Mouse (Mus musculus): ENCODE results near the gene Itgal. TPM values are rescaled to one million over a fixed set of nuclear protein-coding genes. Genes with fewer than 3 reads are reported as not detected.

Itgal gene
- polyA plus RNA-seq, 1 experiment from 2014 or later: 0.59 TPM

DNA sequence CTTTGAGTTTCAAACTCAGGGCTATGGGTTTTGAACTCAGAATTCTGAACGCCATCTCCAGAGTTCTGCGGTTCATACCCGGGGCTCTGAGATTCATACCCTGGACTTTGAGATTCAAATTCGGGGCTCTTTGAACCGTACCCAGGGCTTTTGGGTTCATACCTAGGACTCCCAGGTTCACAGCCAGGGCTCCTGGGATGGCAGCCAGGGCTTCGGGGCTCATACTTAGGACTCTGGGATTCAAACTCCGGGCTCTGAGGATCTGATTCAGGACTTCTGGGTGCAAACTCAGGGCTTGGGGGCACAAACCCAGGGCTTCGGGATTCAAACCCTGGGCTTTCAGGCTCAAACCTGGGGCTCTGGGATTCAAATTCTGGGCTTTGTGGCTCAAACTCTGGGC is 48.3 kb downstream of the Itgal start:
- H3K27ac ChIP-seq (replicated peaks; ENCODE audit: low read depth, low read length): no peak overlapping the region
- H3K27me3 ChIP-seq (ENCODE audit: control insufficient read depth, insufficient read depth, low read length): no peaks in the 10 kb centered on the region
- H3K9me3 ChIP-seq (replicated peaks; ENCODE audit: control insufficient read depth, low read length): no peaks in the 10 kb centered on the region
- H3K9ac ChIP-seq (replicated peaks; ENCODE audit: low read length): peak overlapping the region; percentile 82
- H3K36me3 ChIP-seq (replicated peaks; ENCODE audit: control insufficient read depth, insufficient read depth, low read depth, low read length): peaks cover 2% of the 10 kb centered on the region; the same call in 1 of the 2 replicates
- 93% methylated on average over 8 of the region's 8 CpGs for WGBS
- H3K4me2 ChIP-seq (ENCODE audit: low read depth, low read length): peak overlapping the region; percentile 87
- DNase-seq (ENCODE audit: low spot score): no peak
- no peak for ATAC-seq (replicated peaks; ENCODE audit: insufficient number of reproducible peaks, low FRiP score, low TSS enrichment, low read depth)
- H3K4me3 ChIP-seq (ENCODE audit: low read depth, low read length): peak overlapping the region; percentile 82
- H3K4me1 ChIP-seq (ENCODE audit: control insufficient read depth, insufficient read depth, low read length): no peaks in the 10 kb centered on the region

DNA sequence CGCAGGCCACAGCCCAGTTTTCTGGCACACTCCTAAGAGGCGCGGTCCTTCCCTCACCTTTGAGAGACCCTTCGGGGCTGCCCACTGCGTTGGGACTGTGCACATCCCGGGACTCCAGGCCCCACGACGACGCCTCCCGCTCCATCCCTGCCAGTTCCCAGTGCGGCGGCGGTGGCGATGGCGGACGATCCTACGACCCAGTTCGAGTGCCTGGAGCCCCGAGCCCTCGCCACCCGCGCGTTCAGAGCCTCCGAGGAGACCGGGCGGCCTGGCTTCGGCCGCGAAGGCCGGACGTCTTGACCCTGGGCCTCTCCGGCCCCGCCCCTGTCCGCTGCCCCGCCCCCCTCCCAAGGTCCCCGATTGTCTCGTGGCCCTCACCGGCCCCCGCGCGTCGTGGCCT is 49.0 kb downstream of the Itgal start:
- DNase-seq (ENCODE audit: low spot score) (no peak), ATAC-seq (replicated peaks; ENCODE audit: insufficient number of reproducible peaks, low FRiP score, low TSS enrichment, low read depth) (peak; percentile 10; the same call in 1 of the 2 replicates)
- H3K4me3 ChIP-seq (ENCODE audit: low read depth, low read length): peak overlapping the region; percentile 82
- peaks cover 2% of the 10 kb centered on the region; the same call in 1 of the 2 replicates for H3K36me3 ChIP-seq (replicated peaks; ENCODE audit: control insufficient read depth, insufficient read depth, low read depth, low read length)
- WGBS: under 1% methylated on average over 41 of the region's 42 CpGs
- peak overlapping the region; percentile 82 for H3K9ac ChIP-seq (replicated peaks; ENCODE audit: low read length)
- H3K4me1 ChIP-seq (ENCODE audit: control insufficient read depth, insufficient read depth, low read length): no peaks in the 10 kb centered on the region
- H3K4me2 ChIP-seq (ENCODE audit: low read depth, low read length): peak overlapping the region; percentile 87
- H3K9me3 ChIP-seq (replicated peaks; ENCODE audit: control insufficient read depth, low read length): no peaks in the 10 kb centered on the region
- H3K27ac ChIP-seq (replicated peaks; ENCODE audit: low read depth, low read length): peak overlapping the region; percentile 74
- H3K27me3 ChIP-seq (ENCODE audit: control insufficient read depth, insufficient read depth, low read length): no peaks in the 10 kb centered on the region

DNA sequence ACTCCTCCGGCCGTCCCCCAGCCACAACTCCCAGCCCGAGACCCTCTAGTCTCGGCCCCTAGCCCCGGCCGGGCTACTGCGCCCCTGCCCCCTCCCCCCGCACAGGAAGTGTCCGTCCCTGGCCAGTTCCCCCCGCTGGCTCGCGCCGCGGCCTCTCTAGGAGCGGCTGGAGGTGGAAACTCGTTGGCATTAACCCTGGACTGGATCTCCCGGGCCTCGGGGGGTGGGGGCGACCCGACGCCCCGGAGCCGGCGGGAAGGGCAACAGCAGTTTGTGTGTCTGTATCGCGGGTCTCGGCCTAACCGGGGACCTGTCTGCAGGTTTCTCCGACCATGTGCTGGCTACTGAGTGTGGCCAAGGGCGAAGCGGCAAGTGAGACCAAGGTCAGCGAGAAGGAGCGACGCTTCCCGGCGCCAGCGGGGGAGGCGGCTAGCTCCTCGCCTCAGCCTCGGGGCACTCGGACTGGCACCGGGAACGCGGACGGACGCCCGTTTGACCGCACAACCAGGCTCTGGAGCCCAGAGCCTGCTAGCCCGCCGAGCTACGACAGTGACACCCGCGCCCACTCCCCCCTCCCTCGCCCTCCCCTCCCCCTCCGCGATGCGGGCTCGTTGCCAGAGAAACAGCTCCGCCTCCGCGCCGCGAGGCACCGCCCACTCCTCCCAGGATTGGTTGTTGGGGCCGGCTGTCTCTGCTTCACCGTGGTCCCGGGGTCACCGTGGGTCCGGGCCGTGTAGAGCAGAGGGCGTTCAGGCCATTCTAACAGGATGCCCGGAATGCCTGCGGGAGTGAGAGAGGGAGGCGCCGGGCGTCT is 49.7 kb downstream of the Itgal start, which contains the start of gene Zfp768:
Gene Zfp768, minus strand, starts transcription at position 78 of the 814 bp plus-strand sequence.
- peak within 1 kb of the TSS; percentile 82 for H3K4me3 ChIP-seq (ENCODE audit: low read depth, low read length)
- WGBS: under 1% methylated on average over 70 of the region's 76 CpGs
- H3K36me3 ChIP-seq (replicated peaks; ENCODE audit: control insufficient read depth, insufficient read depth, low read depth, low read length): peaks cover 2% of the 10 kb centered on the region; the same call in 1 of the 2 replicates
- no peaks in the 10 kb centered on the region for H3K9me3 ChIP-seq (replicated peaks; ENCODE audit: control insufficient read depth, low read length)
- H3K27ac ChIP-seq (replicated peaks; ENCODE audit: low read depth, low read length): peak within 1 kb of the TSS; percentile 74
- DNase-seq (ENCODE audit: low spot score): peak; percentile 95
- peak within 1 kb of the TSS; percentile 82 for H3K9ac ChIP-seq (replicated peaks; ENCODE audit: low read length)
- H3K27me3 ChIP-seq (ENCODE audit: control insufficient read depth, insufficient read depth, low read length): no peaks in the 10 kb centered on the region
- H3K4me2 ChIP-seq (ENCODE audit: low read depth, low read length): peak within 1 kb of the TSS; percentile 87
- peak; percentile 90 for ATAC-seq (replicated peaks; ENCODE audit: insufficient number of reproducible peaks, low FRiP score, low TSS enrichment, low read depth)
- no peaks in the 10 kb centered on the region for H3K4me1 ChIP-seq (ENCODE audit: control insufficient read depth, insufficient read depth, low read length)

DNA sequence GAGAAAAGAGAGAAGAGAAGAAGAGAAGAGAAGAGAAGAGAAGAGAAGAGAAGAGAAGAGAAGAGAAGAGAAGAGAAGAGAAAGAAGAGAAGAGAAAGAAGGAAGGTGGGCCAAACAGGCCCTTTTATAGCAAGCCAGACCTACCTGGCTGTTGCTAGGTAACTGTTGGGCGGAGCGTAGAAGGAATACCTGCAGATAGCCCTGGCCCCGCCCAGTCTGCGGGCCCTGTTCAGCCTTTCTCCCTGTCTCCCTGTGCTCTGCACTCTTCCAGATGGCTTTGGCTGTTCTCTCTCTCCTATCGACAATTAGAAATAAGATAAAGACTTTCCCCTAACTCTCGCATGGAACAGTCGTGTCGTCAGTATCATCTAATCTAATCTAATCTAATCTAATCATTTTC is 50.6 kb downstream of the Itgal start:
- Histone ChIP-seq H3K4me1 (ENCODE audit: control insufficient read depth, insufficient read depth, low read length) (no peaks in the 10 kb centered on the region), H3K27me3 (ENCODE audit: control insufficient read depth, insufficient read depth, low read length) (no peaks in the 10 kb centered on the region), H3K4me2 (ENCODE audit: low read depth, low read length) (peak overlapping the region; percentile 13; the same call in 1 of the 2 replicates), H3K9me3 (replicated peaks; ENCODE audit: control insufficient read depth, low read length) (no peaks in the 10 kb centered on the region), H3K9ac (replicated peaks; ENCODE audit: low read length) (no peak overlapping the region), H3K36me3 (replicated peaks; ENCODE audit: control insufficient read depth, insufficient read depth, low read depth, low read length) (peaks cover 2% of the 10 kb centered on the region; the same call in 1 of the 2 replicates), H3K4me3 (ENCODE audit: low read depth, low read length) (peak overlapping the region; percentile 82), H3K27ac (replicated peaks; ENCODE audit: low read depth, low read length) (no peak overlapping the region)
- DNase-seq (ENCODE audit: low spot score) (peak; percentile 46), ATAC-seq (replicated peaks; ENCODE audit: insufficient number of reproducible peaks, low FRiP score, low TSS enrichment, low read depth) (no peak)
- 15% methylated on average over 8 of the region's 8 CpGs for WGBS

DNA sequence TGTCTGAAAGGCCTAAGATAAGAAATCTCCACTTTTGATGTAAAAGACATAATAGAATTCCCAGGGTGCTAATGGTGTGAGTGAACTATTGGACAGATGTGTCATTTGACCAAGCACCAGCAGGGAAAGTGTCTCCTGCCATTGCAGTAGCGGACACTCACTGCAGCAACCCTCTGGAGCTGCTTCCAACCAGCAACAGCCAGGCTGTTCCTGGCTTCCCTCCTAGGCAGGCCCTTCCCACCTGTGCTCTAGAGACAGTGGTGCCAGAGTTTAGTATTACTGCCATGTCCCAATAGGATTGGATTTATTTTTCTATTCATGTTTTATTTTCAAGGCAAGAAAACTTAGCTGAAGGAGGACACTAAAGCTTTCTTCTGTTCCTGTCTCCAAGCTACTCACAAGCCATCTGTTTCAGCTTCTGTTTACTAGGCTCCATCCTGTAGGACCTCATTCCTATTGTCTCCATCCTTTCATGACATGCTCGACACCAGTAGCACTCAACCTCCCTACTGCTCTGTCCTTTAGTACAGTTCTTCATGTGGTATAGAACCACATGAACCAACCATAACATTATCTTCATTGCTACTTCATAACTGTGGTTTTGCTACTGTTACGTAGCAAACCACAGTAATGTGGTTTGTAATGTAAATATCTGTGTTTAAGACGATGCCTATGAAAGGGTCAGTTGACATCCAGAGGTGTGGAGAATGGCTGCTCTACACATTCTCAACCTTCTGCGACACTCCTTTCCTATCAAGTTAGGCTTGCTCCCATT is 55.4 kb downstream of the Itgal start:
- DNase-seq (ENCODE audit: low spot score) (no peak), ATAC-seq (replicated peaks; ENCODE audit: insufficient number of reproducible peaks, low FRiP score, low TSS enrichment, low read depth) (no peak)
- H3K36me3 ChIP-seq (replicated peaks; ENCODE audit: control insufficient read depth, insufficient read depth, low read depth, low read length): no peaks in the 10 kb centered on the region
- H3K9me3 ChIP-seq (replicated peaks; ENCODE audit: control insufficient read depth, low read length): no peaks in the 10 kb centered on the region
- H3K27me3 ChIP-seq (ENCODE audit: control insufficient read depth, insufficient read depth, low read length): no peaks in the 10 kb centered on the region
- no peak overlapping the region for H3K9ac ChIP-seq (replicated peaks; ENCODE audit: low read length)
- no peaks in the 10 kb centered on the region for H3K4me1 ChIP-seq (ENCODE audit: control insufficient read depth, insufficient read depth, low read length)
- no peak overlapping the region for H3K4me2 ChIP-seq (ENCODE audit: low read depth, low read length)
- WGBS: 87% methylated on average over 5 of the region's 5 CpGs
- H3K4me3 ChIP-seq (ENCODE audit: low read depth, low read length): no peak overlapping the region
- H3K27ac ChIP-seq (replicated peaks; ENCODE audit: low read depth, low read length): no peak overlapping the region

DNA sequence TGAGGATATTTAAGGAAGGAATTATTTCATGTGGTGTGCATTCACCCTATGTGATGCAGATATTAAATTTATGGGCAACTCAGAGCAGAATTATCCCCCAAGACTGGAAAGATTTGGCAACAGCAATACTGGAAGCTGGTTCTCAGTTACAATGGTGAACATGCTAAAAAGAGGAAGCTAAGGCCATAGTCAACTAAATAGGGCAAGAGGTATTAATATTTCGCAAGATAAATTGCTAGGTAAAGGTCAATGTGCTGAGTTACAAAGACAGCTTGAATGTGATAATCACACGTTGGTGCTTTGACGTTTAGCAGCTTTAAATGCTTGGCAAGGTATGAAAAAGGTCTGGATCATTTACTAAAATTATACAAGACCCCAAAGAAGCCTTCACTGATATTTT is 59.7 kb downstream of the Itgal start:
- H3K27ac ChIP-seq (replicated peaks; ENCODE audit: low read depth, low read length): no peak overlapping the region
- DNase-seq (ENCODE audit: low spot score): no peak
- 69% methylated on average over 3 of the region's 3 CpGs for WGBS

DNA sequence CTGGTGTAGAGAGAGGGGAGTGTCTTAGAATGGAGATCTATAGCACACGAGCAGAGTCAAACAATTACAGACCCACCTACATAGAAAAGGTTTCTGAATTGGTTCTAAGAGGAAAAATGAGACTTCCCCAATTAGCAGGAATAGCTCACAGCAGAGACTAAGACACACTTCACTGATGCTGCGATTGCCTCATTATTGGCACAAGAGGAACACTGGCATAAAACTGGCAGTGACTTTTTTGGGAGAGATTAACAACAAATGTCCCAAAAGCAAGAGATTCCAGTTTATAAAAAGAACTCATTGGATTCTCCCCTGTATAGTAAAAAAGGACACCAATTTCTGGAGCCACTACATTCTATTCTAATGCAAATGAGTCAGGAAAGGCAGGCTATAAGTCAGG is 61.8 kb downstream of the Itgal start:
- 0 out of 2 replicates have a peak, but pooled peaks cover 2% of the 10 kb centered on the region for H3K27me3 ChIP-seq (ENCODE audit: control insufficient read depth, insufficient read depth, low read length)
- H3K9me3 ChIP-seq (replicated peaks; ENCODE audit: control insufficient read depth, low read length): no peaks in the 10 kb centered on the region
- H3K36me3 ChIP-seq (replicated peaks; ENCODE audit: control insufficient read depth, insufficient read depth, low read depth, low read length): no peaks in the 10 kb centered on the region
- H3K4me1 ChIP-seq (ENCODE audit: control insufficient read depth, insufficient read depth, low read length): no peaks in the 10 kb centered on the region
- no peak for ATAC-seq (replicated peaks; ENCODE audit: insufficient number of reproducible peaks, low FRiP score, low TSS enrichment, low read depth)
- WGBS: 70% methylated on average over 2 of the region's 2 CpGs
- H3K4me3 ChIP-seq (ENCODE audit: low read depth, low read length): no peak overlapping the region
- H3K4me2 ChIP-seq (ENCODE audit: low read depth, low read length): no peak overlapping the region
- no peak overlapping the region for H3K27ac ChIP-seq (replicated peaks; ENCODE audit: low read depth, low read length)
- H3K9ac ChIP-seq (replicated peaks; ENCODE audit: low read length): no peak overlapping the region
- no peak for DNase-seq (ENCODE audit: low spot score)

More for the DNA sequence above, 59.7 kb downstream of the Itgal start:
- no peak for ATAC-seq (replicated peaks; ENCODE audit: insufficient number of reproducible peaks, low FRiP score, low TSS enrichment, low read depth)
- H3K4me2 ChIP-seq (ENCODE audit: low read depth, low read length): no peak overlapping the region
- H3K4me3 ChIP-seq (ENCODE audit: low read depth, low read length): no peak overlapping the region
- H3K4me1 ChIP-seq (ENCODE audit: control insufficient read depth, insufficient read depth, low read length): no peaks in the 10 kb centered on the region
- H3K9me3 ChIP-seq (replicated peaks; ENCODE audit: control insufficient read depth, low read length): no peaks in the 10 kb centered on the region
- no peak overlapping the region for H3K9ac ChIP-seq (replicated peaks; ENCODE audit: low read length)
- H3K27me3 ChIP-seq (ENCODE audit: control insufficient read depth, insufficient read depth, low read length): no peaks in the 10 kb centered on the region
- no peaks in the 10 kb centered on the region for H3K36me3 ChIP-seq (replicated peaks; ENCODE audit: control insufficient read depth, insufficient read depth, low read depth, low read length)
